Mouse (Mus musculus): ENCODE results near the gene Uqcrh.

Gene Uqcrh

DNA sequence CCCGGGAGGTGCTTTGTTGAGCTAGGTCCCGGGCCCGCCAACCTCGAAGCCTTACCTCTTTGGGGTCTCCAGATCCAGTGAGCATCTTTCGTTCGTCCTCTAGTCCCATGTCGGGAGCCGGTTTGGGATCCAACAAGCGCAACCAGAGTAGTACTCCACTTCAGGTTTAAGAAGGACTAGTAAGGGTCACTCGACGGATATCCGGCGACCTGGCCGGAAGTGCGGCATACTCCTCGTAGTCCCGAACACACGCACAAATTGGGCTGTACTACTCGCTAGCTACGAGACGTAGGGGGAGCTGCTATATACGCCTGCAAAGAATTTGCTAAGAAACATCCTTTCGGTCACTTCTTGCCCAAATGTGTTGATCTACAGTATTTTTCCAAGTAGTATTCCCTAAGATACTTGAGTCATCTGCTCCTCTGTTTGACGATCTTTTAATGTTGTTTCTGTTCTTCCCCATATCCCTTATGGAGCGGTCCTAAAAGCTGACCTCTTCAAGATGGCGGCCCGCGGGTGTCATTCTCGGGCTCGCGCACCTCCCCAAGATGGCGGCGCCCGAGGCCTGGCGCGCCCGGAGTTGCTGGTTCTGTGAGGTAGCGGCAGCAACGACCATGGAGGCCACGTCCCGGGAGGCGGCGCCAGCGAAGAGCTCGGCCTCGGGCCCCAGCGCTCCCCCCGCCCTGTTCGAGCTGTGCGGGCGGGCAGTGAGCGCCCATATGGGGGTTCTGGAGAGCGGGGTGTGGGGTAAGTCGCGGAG lies at the start of gene Uqcrh, which contains the start of gene Lrrc41:
Gene Uqcrh (minus strand): TSS at position 211 of the 760 bp plus-strand sequence.
Gene Lrrc41 (plus strand): TSS at position 409 of the 760 bp plus-strand sequence.
- in situ Hi-C loops (cut with MboI, MseI), result loop anchor here (25.0 kb wide), 1 partner anchor 1762 kb away; the partner anchor contains the start of gene Slc6a9

- in situ Hi-C loops (cut with MboI, MseI), result no loop called here
Observed at GRCm38 (mm10) chr4:116123602-116124519, 49.0 kb upstream of the Uqcrh start, which contains the start of the genes Rad54l and Pomgnt1. Rad54l (minus strand) TSS chr4:116123690. Pomgnt1 (plus strand) TSS chr4:116123840.

- in situ Hi-C loops (cut with MboI, MseI), result no loop called here
Observed at GRCm38 (mm10) chr4:116122762-116123161, 47.9 kb upstream of the Uqcrh start.

GRCm38 (mm10) chr4:116111486-116111885 lies 36.6 kb upstream of the Uqcrh start:
- in situ Hi-C loops (cut with MboI, MseI), result no loop called here

DNA sequence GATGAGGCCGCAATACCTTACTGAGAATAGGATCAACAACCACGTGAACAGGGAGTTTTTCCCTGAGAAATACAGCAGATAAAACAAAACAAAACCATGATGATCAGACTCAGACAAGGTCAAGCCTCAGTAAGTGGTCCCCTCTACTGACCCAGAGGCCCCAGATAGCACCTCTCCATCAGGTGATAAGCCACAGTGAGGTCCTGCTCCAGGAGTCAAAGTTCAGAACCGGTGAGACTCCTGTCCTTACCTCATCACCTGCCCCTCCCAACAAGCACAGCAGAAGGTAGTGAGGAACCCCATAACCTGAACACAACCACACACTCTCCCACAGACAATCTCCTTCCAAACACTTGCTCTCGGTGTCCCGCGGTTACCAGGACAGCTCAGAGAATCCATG lies 35.8 kb upstream of the Uqcrh start:
- in situ Hi-C loops (cut with MboI, MseI), result no loop called here

DNA sequence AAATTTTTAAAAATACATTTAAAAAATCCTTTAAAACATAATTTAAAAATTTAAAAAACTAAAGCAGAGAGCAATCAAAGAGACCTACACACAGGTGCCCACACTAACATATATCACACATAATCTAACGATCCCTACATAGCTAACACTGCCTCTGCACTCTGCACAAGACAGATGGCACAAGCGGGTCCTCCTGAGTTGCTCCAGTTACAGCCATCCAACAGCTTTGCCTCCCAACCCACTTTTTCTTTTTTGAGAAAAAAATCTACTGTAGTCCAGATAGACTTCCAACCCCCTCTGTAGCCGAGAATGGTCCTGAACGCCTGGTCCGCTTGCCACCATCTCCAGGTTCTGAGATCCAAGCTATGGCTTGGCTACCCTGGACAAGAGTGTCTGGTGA lies 30.4 kb upstream of the Uqcrh start:
- in situ Hi-C loops (cut with MboI, MseI), result no loop called here

DNA sequence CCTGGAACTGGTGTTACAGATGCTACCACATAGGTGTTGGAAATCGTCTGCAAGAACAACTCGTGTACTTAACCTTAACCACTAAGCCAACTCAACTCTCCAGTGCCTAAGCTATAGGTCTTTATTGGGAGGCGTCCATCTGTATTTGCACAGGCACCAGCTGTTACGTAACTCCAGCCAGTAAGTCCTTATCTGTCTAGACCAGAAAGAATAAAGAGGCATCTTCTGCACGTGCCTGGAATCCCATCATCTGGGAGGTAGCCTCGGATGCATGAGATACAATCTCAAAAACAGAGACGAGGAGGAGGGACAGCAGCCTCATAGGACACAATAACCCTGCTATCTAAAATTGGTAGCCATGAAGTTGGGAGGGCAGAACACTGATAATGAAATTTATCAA lies 26.1 kb upstream of the Uqcrh start:
- in situ Hi-C loops (cut with MboI, MseI), result no loop called here

DNA sequence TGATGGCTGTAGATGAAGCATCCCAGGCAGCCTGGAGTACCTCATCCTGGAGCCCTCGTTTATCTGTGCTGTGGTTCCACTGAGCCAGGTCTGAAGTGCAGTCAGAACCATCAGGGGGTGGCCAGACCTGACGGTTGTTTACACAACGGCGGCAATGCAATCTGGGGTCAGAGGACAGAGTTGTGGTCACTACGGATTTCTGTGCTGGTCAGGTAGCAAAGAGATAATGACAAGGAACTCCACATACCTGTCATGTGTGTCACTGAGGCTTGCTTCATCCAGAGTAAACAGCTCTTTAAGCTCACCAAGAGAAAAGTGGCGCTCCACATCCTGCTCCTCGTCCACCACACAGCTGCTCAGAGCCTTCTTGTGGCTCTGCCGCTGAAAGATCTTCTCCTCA lies 22.3 kb upstream of the Uqcrh start:
- in situ Hi-C loops (cut with MboI, MseI), result loop anchor here (25.0 kb wide), 1 partner anchor 1740 kb away; the partner anchor contains the start of gene Slc6a9

DNA sequence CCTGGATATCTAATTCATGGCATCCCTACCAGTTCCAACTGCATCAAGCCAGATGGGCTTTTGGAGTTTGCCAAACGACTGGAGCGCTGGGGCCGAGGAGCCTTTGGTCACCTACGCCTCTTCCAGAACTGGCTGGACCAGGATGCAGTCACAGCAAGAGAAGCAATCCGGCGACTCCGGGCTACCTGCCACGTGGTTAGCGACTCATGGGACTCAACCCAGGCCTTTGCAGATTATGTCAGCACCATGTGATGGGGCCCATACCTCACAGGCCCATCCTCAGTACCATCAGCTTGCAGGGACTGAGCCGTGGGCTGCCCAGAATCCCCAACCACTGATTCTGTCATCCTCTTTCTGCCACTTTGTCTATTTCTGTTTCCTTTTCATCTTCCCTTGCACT lies 21.4 kb upstream of the Uqcrh start:
- in situ Hi-C loops (cut with MboI, MseI), result loop anchor here (25.0 kb wide), 1 partner anchor 1741 kb away; the partner anchor contains the start of gene Slc6a9

DNA sequence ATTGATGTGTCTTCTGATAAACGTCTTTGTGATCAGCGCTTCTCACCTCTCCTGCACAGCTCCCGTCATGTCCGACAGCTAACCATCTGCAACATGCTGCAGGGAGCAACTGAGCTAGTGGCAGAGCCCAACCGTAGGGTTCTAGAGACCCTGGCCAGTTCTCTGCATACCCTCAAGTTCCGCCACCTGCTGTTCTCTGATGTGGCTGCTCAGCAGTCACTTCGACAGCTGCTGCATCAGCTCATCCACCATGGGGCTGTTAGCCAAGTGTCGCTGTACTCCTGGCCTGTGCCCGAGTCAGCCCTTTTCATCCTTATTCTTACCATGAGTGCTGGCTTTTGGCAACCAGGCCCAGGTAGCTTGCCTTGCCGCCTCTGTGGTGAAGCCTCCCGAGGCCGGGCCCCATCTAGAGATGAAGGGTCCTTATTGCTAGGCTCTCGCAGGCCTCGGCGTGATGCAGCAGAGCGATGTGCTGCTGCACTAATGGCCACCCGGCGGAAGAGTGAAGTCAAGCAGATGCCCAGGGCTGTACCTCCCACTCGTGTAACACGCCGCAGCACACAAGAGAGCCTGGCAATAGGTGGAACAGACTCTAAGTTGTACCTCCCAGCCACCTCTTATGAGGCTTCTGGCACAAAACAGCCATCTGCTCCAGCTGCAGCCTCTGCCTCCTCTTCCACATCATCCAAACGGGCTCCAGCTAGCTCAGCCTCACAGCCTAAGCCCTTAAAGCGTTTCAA lies 13.8 kb upstream of the Uqcrh start:
- in situ Hi-C loops (cut with MboI, MseI), result loop anchor here (10.0 to 25.0 kb wide), 2 partner anchors 1546 to 1749 kb away; partner anchors contain the start of gene Slc6a9

DNA sequence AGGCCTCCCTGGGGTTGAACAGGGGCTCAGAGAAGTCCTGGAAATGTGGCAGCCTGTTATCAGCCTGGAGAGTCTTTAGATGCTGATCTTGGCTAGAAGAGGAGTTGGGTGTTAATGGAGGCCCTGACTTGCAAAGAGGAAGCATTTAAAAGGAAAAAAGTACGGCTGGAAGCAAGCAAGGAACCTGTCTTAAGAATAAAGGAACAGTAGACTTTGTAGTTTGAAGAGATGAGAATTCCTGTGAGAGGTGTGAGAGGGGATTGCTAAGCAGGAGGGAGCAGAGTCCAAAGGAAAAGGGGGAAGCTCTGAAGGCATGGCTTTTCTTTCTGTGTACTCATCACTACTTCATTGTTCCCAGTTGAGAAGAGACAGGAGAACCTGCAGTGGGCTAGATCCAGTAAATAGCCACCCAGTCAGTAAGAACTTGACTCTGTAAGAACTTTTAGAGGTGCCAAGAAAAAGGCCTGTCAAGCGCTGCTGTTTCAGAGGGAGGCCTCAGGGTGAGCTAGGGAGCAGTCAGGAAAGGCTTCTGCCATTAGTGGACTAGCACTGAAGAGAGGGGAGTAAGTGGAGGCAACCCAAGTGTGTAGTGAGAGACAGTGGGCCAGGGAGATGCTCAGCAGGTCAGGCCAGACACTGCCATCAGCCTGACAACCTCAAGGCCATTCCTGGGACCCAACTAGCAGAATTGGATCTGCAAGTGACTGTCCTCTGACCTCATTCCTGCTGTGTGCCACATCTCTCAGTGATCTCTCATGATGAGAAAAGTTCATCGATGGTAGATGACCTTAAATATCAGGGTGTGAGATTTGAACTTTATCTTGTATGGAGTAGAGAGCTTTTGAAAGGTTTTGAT lies 2.6 kb upstream of the Uqcrh start:
- in situ Hi-C loops (cut with MboI, MseI), result loop anchor here (25.0 kb wide), 1 partner anchor 1760 kb away; the partner anchor contains the start of gene Slc6a9

- in situ Hi-C loops (cut with MboI, MseI), result loop anchor here (25.0 kb wide), 1 partner anchor 1761 kb away; the partner anchor contains the start of gene Slc6a9
Observed at GRCm38 (mm10) chr4:116076369-116077231, 1.7 kb upstream of the Uqcrh start.

- in situ Hi-C loops (cut with MboI, MseI), result loop anchor here (25.0 kb wide), 1 partner anchor 1762 kb away; the partner anchor contains the start of gene Slc6a9
Observed at GRCm38 (mm10) chr4:116075631-116076368, 929 bp upstream of the Uqcrh start.

GRCm38 (mm10) chr4:116074145-116074675 lies 661 bp downstream of the Uqcrh start:
- in situ Hi-C loops (cut with MboI, MseI), result no loop called here

DNA sequence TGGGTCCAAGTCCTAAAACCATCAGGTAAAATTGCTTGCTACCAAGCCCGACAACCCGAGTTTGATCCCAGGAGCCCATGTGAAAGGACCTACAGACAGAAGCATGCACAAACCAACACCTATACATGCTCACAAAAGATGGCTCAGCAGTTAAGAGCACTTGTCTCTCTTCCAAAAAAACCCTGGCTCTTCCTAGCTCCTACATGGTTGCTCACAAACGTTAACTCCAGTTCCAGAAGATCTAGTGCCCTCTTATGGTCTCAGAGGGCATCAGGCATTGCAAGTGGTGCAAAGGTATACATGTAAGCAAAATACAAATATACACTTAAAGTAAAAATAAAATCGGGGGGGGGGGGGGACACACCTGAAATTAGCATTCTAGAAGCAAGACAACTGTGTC lies 1.7 kb downstream of the Uqcrh start:
- in situ Hi-C loops (cut with MboI, MseI), result no loop called here

GRCm38 (mm10) chr4:116070116-116070515 lies 4.8 kb downstream of the Uqcrh start:
- in situ Hi-C loops (cut with MboI, MseI), result no loop called here

DNA sequence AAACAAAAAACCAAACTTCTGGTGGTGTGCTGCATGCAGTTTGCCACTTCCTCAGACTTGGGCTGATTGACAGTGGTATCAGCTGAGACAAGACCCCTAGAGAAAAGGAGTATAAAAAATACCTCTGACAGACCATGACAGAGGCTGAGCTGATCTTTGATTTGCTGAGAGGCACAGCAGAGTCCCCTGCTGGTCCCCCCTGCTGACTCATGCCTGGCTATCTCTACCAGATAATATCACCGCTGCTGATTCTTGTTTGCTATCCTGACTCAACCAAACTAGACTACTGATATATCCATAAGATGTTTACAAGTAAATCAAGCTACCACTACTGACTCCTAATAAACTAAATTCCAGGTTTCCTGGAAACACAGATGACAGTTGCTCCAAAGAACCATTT lies 11.0 kb downstream of the Uqcrh start:
- in situ Hi-C loops (cut with MboI, MseI), result loop anchor here (5.0 kb wide), 1 partner anchor 167 kb away; no protein-coding TSS in a partner anchor

Measured in T-helper 1 cell (primary cell).